Mouse (Mus musculus) midbrain, embryonic 11.5 days (tissue): ENCODE results near the gene Cntn6. TPM values are rescaled to one million over a fixed set of nuclear protein-coding genes. Genes with fewer than 3 reads are reported as not detected.

Source experiments
- ATAC-seq: fragments of 200-750 bp; cut with Nextera tagmentation; 2 replicates; pipeline ENCODE4 v1.8.0; 2017; ENCODE audit warnings: moderate TSS enrichment, moderate library complexity; ENCODE audit not compliant: low FRiP score
- DNase-seq: peaks from one replicate; pipeline ENCODE4 v3.0.0; 2015; ENCODE audit warnings: low spot score; ENCODE audit errors: missing footprints
- H3K27ac ChIP-seq: fragments of 300-500 bp; sonication (generic); 2 replicates; pipeline ENCODE4 v1.5.1; 2014; ENCODE audit warnings: low read depth, low read length
- H3K27me3 ChIP-seq: fragments of 300-500 bp; sonication (generic); 2 replicates; pipeline ENCODE4 v1.6.1; 2014; ENCODE audit warnings: mild to moderate bottlenecking, low read length, moderate library complexity, mixed read lengths; ENCODE audit not compliant: control insufficient read depth, insufficient read depth
- H3K36me3 ChIP-seq: fragments of 300-500 bp; sonication (generic); 2 replicates; pipeline ENCODE4 v1.6.1; 2014; ENCODE audit warnings: mild to moderate bottlenecking, low read length, moderate library complexity, mixed read lengths; ENCODE audit not compliant: control insufficient read depth, insufficient read depth
- H3K4me1 ChIP-seq: fragments of 300-500 bp; sonication (generic); 2 replicates; pipeline ENCODE4 v1.6.1; 2014; ENCODE audit warnings: low read length; ENCODE audit not compliant: control insufficient read depth, insufficient read depth
- H3K4me2 ChIP-seq: fragments of 300-500 bp; sonication (generic); 2 replicates; pipeline ENCODE4 v1.6.1; 2014; ENCODE audit warnings: mild to moderate bottlenecking, moderate library complexity
- H3K4me3 ChIP-seq: fragments of 300-500 bp; sonication (generic); 2 replicates; pipeline ENCODE4 v1.5.1; 2014; ENCODE audit warnings: low read depth, low read length
- H3K9ac ChIP-seq: fragments of 300-500 bp; sonication (generic); 2 replicates; pipeline ENCODE4 v1.6.1; 2014; ENCODE audit warnings: low read length
- H3K9me3 ChIP-seq: fragments of 300-500 bp; sonication (generic); 2 replicates; pipeline ENCODE4 v1.6.1; 2016; ENCODE audit warnings: low read length; ENCODE audit not compliant: control insufficient read depth
- WGBS: fragments of 180-500 bp; shearing (Covaris S2); extraction: QIAGEN DNeasy Blood & Tissue Kit; methylation state at CpG from one replicate; pipeline ENCODE4 v1.1.7; 2014; 5-methylcytosine and 5-hydroxymethylcytosine counted together
- polyA plus RNA-seq: library from polyadenylated mRNA; unstranded; fragments of >200 nt; fragmentation: Nextera tagmentation; extraction: Ambion mirVana; gene quantifications from 2 replicates; pipeline ENCODE4 v1.2.1, GENCODE M21; 2014

Cntn6 gene
- polyA plus RNA-seq, 1 experiment from 2014 or later, result 2.7 TPM

DNA sequence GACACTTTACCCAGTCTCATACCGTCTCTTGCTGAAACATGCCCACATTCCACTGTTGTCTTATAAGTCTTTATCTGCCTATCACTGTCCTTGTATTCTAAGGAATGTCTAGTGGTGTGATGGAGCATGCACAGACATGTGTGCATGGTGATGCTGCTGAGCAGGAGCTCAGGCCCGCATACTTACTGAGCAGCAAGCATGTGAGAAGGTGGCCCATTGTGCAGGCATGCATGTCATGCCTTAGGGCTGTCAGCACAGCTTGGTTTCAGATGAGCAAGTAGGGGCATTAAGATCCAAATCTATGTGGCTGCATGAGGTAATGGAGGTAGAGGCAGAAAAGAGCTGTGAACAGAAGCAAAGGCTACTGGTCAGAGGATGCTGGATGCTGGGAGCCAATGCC, 323.0 kb downstream of the Cntn6 start:
- no peak overlapping the region for H3K27ac ChIP-seq
- no peaks in the 10 kb centered on the region for H3K4me1 ChIP-seq
- DNase-seq (no peak), ATAC-seq (peak; percentile 33; the same call in 1 of the 2 replicates)
- no peaks in the 10 kb centered on the region for H3K36me3 ChIP-seq
- H3K4me3 ChIP-seq, result no peak overlapping the region
- H3K27me3 ChIP-seq, result no peaks in the 10 kb centered on the region
- no peak overlapping the region for H3K4me2 ChIP-seq
- H3K9ac ChIP-seq, result no peak overlapping the region
- 84% methylated on average over 2 of the region's 2 CpGs for WGBS
- H3K9me3 ChIP-seq, result no peaks in the 10 kb centered on the region

DNA sequence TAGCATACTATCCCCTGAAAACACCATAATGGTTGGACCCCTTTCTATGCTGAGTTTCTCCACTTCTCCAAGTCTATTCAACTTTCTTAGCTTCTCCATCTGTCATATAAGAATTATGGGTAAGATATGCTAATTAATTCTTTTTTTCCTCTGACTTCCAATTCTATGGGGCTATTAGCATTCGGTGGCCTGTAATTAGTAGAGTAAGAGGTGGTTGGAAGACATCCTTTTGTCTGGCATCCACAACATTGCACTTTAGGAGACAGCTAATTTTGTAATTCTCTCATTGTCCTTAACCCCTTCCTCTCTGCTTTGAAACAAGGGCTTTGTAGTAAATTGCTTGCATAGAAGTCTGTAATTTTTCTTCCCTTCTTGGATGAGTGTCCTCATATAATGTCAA, 387.1 kb downstream of the Cntn6 start:
- H3K27ac ChIP-seq, result no peak overlapping the region
- H3K4me2 ChIP-seq, result no peak overlapping the region
- H3K27me3 ChIP-seq, result no peaks in the 10 kb centered on the region
- no peaks in the 10 kb centered on the region for H3K36me3 ChIP-seq
- no peaks in the 10 kb centered on the region for H3K9me3 ChIP-seq
- DNase-seq, result peak; percentile 57
- ATAC-seq, result no peak
- H3K4me1 ChIP-seq, result no peaks in the 10 kb centered on the region
- H3K9ac ChIP-seq, result no peak overlapping the region
- 77% methylated on average over 1 of the region's 1 CpGs for WGBS
- H3K4me3 ChIP-seq, result no peak overlapping the region

DNA sequence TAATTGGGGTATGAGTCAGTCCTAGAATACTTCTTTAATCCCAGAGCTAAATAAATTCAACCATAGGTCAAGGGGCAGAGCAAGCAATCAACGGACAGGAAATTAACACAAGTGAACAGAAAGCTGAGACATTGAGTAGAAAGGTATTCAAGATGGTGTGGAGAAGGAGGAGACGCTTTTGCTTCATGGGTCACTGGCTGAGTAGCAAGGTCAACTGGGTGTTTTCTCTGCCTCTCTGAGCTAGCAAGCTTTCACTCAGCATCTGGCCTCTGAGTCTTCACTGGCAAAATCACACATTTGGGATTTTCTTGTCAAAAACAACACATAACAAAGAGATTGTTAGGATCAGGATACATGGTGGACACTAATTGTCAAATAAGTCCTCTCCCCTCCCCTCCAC, 391.4 kb downstream of the Cntn6 start:
- no peak overlapping the region for H3K4me3 ChIP-seq
- ATAC-seq, result no peak
- peak; percentile 51 for DNase-seq
- no peaks in the 10 kb centered on the region for H3K27me3 ChIP-seq
- H3K36me3 ChIP-seq, result no peaks in the 10 kb centered on the region
- no peaks in the 10 kb centered on the region for H3K4me1 ChIP-seq
- no peak overlapping the region for H3K4me2 ChIP-seq
- H3K9me3 ChIP-seq, result no peaks in the 10 kb centered on the region
- H3K9ac ChIP-seq, result no peak overlapping the region
- 18% methylated on average over 2 of the region's 2 CpGs for WGBS
- H3K27ac ChIP-seq, result no peak overlapping the region

DNA sequence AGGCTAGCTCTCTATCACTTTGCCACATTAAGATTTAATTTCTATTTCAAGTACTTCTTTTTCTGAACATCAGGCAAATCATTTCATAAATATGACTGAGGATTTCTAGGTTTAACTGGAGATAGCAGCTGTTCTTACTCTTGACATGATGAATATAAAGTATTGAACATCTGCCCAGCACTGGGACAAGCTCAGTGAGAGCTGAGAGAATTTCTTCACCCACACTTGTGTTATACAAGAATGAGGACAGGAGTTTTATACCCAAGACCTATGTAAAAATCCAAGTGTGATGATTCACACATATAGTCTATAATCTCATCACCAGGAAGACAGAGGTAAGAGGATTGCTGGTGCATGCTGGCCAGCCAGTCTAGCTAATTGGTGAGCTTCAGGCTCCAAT, 393.2 kb downstream of the Cntn6 start:
- no peaks in the 10 kb centered on the region for H3K27me3 ChIP-seq
- no peak overlapping the region for H3K27ac ChIP-seq
- no peak overlapping the region for H3K4me2 ChIP-seq
- H3K9me3 ChIP-seq, result no peaks in the 10 kb centered on the region
- no peaks in the 10 kb centered on the region for H3K4me1 ChIP-seq
- no peak overlapping the region for H3K4me3 ChIP-seq
- no peak overlapping the region for H3K9ac ChIP-seq
- H3K36me3 ChIP-seq, result no peaks in the 10 kb centered on the region
- DNase-seq, result peak; percentile 14
- ATAC-seq, result no peak

DNA sequence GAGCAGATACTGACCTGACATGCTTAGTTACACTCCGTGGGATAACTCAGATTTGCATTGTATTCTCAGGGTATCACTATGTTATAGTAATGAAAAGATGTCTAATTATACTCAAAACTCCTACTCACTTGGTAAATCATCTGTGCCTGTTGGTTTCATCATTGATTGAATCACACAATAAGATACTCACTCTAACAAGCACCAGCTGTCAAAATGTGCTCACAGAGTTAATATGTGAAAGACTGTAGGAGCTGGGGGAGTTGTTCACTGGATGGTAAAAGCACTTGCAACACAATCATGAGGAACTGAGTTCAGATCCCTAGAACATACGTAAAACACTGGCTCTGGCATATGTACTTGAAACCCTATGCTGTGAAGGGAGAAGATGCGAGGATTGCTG, 398.5 kb downstream of the Cntn6 start:
- Histone ChIP-seq H3K9me3 (no peaks in the 10 kb centered on the region), H3K9ac (no peak overlapping the region), H3K27ac (no peak overlapping the region), H3K36me3 (no peaks in the 10 kb centered on the region), H3K4me3 (no peak overlapping the region), H3K4me2 (no peak overlapping the region), H3K27me3 (no peaks in the 10 kb centered on the region), H3K4me1 (no peaks in the 10 kb centered on the region)
- ATAC-seq (no peak), DNase-seq (no peak)
- 98% methylated on average over 3 of the region's 3 CpGs for WGBS
